Mouse (Mus musculus): ENCODE measurements at regions not wholly inside any gene's neighbourhood (a gene's known extent, or its start where the extent isn't known, plus 50 kb on each side); places are given as distances from the start of the nearest gene placed in this dataset.
"Not testable (repeated sequence)": the region's sequence is repeated elsewhere in the genome, so short reads cannot be mapped to it uniquely, and the experiment has no call there.

- H3K36me3 ChIP-seq: no peaks in the 10 kb centered on the region
- no peak overlapping the region for H3K4me3 ChIP-seq (replicated peaks)
- no peaks in the 10 kb centered on the region for H3K27me3 ChIP-seq
- H3K9ac ChIP-seq (replicated peaks): no peak overlapping the region
- H3K4me1 ChIP-seq (replicated peaks): no peaks in the 10 kb centered on the region
- H3K27ac ChIP-seq: no peak overlapping the region
- no peak overlapping the region for H3K4me2 ChIP-seq
- no peaks in the 10 kb centered on the region for H3K9me3 ChIP-seq
- WGBS: 63% methylated on average over 3 of the region's 3 CpGs
- no peak for ATAC-seq (ENCODE audit: insufficient number of reproducible peaks, insufficient read depth, low FRiP score, low TSS enrichment, low read depth)
These were observed 188.8 kb upstream of the Dmac1 start for GRCm38 (mm10) chr4:75466880-75467327.

GRCm38 (mm10) chr4:75463579-75463978, 185.5 kb upstream of the Dmac1 start:
- no peak overlapping the region for H3K9ac ChIP-seq (replicated peaks)
- no peaks in the 10 kb centered on the region for H3K27me3 ChIP-seq
- H3K4me2 ChIP-seq: no peak overlapping the region
- H3K4me1 ChIP-seq (replicated peaks): no peaks in the 10 kb centered on the region
- no peak for ATAC-seq (ENCODE audit: insufficient number of reproducible peaks, insufficient read depth, low FRiP score, low TSS enrichment, low read depth)
- 95% methylated on average over 5 of the region's 5 CpGs for WGBS
- no peaks in the 10 kb centered on the region for H3K9me3 ChIP-seq
- no peak overlapping the region for H3K4me3 ChIP-seq (replicated peaks)
- H3K27ac ChIP-seq: no peak overlapping the region
- H3K36me3 ChIP-seq: no peaks in the 10 kb centered on the region

- Histone ChIP-seq H3K4me1 (replicated peaks) (no peaks in the 10 kb centered on the region), H3K9me3 (no peaks in the 10 kb centered on the region), H3K36me3 (no peaks in the 10 kb centered on the region), H3K4me2 (no peak overlapping the region), H3K9ac (replicated peaks) (no peak overlapping the region), H3K4me3 (replicated peaks) (no peak overlapping the region), H3K27ac (no peak overlapping the region), H3K27me3 (no peaks in the 10 kb centered on the region)
- ATAC-seq (ENCODE audit: insufficient number of reproducible peaks, insufficient read depth, low FRiP score, low TSS enrichment, low read depth): no peak
- WGBS: 86% methylated on average over 4 of the region's 4 CpGs
These were observed 171.4 kb upstream of the Dmac1 start for GRCm38 (mm10) chr4:75449478-75449877.

- no peaks in the 10 kb centered on the region for H3K4me1 ChIP-seq (replicated peaks)
- ATAC-seq (ENCODE audit: insufficient number of reproducible peaks, insufficient read depth, low FRiP score, low TSS enrichment, low read depth): no peak
- H3K27me3 ChIP-seq: no peaks in the 10 kb centered on the region
- H3K9ac ChIP-seq (replicated peaks): no peak overlapping the region
- no peak overlapping the region for H3K4me3 ChIP-seq (replicated peaks)
- no peaks in the 10 kb centered on the region for H3K36me3 ChIP-seq
- H3K4me2 ChIP-seq: no peak overlapping the region
- H3K9me3 ChIP-seq: no peaks in the 10 kb centered on the region
- H3K27ac ChIP-seq: no peak overlapping the region
These were observed 145.2 kb upstream of the Dmac1 start for GRCm38 (mm10) chr4:75423296-75423695.

- not testable (repeated sequence) for H3K36me3 ChIP-seq; H3K27ac ChIP-seq; H3K4me3 ChIP-seq (replicated peaks); ATAC-seq (ENCODE audit: insufficient number of reproducible peaks, insufficient read depth, low FRiP score, low TSS enrichment, low read depth); H3K9ac ChIP-seq (replicated peaks); H3K4me2 ChIP-seq; H3K4me1 ChIP-seq (replicated peaks); H3K27me3 ChIP-seq
- H3K9me3 ChIP-seq: peaks cover 11% of the 10 kb centered on the region
- WGBS: 89% methylated on average over 3 of the region's 3 CpGs
These were observed 122.6 kb upstream of the Dmac1 start for GRCm38 (mm10) chr4:75400754-75401153.

GRCm38 (mm10) chr4:75394992-75395391, 116.9 kb upstream of the Dmac1 start:
- no peak for ATAC-seq (ENCODE audit: insufficient number of reproducible peaks, insufficient read depth, low FRiP score, low TSS enrichment, low read depth)
- H3K9me3 ChIP-seq: no peaks in the 10 kb centered on the region

GRCm38 (mm10) chr4:75394264-75394663, 116.2 kb upstream of the Dmac1 start:
- 71% methylated on average over 2 of the region's 2 CpGs for WGBS
- Histone ChIP-seq H3K27ac (no peak overlapping the region), H3K4me1 (replicated peaks) (no peaks in the 10 kb centered on the region), H3K9me3 (no peaks in the 10 kb centered on the region), H3K36me3 (no peaks in the 10 kb centered on the region), H3K9ac (replicated peaks) (no peak overlapping the region), H3K27me3 (no peaks in the 10 kb centered on the region), H3K4me3 (replicated peaks) (no peak overlapping the region), H3K4me2 (no peak overlapping the region)
- ATAC-seq (ENCODE audit: insufficient number of reproducible peaks, insufficient read depth, low FRiP score, low TSS enrichment, low read depth): no peak

More at GRCm38 (mm10) chr4:75394992-75395391, 116.9 kb upstream of the Dmac1 start:
- H3K27ac ChIP-seq: no peak overlapping the region
- no peak overlapping the region for H3K4me3 ChIP-seq (replicated peaks)
- H3K4me1 ChIP-seq (replicated peaks): no peaks in the 10 kb centered on the region
- no peaks in the 10 kb centered on the region for H3K27me3 ChIP-seq
- H3K4me2 ChIP-seq: no peak overlapping the region
- no peak overlapping the region for H3K9ac ChIP-seq (replicated peaks)
- no peaks in the 10 kb centered on the region for H3K36me3 ChIP-seq

- ATAC-seq (ENCODE audit: insufficient number of reproducible peaks, insufficient read depth, low FRiP score, low TSS enrichment, low read depth): no peak
- H3K9ac ChIP-seq (replicated peaks): no peak overlapping the region
- H3K4me3 ChIP-seq (replicated peaks): no peak overlapping the region
- no peak overlapping the region for H3K27ac ChIP-seq
- no peaks in the 10 kb centered on the region for H3K4me1 ChIP-seq (replicated peaks)
- no peaks in the 10 kb centered on the region for H3K36me3 ChIP-seq
- H3K9me3 ChIP-seq: no peaks in the 10 kb centered on the region
- WGBS: 49% methylated on average over 3 of the region's 3 CpGs
- H3K27me3 ChIP-seq: no peaks in the 10 kb centered on the region
- no peak overlapping the region for H3K4me2 ChIP-seq
These were observed 108.3 kb upstream of the Dmac1 start for GRCm38 (mm10) chr4:75386271-75386938.

GRCm38 (mm10) chr4:75359496-75359895, 81.4 kb upstream of the Dmac1 start:
- H3K36me3 ChIP-seq: no peaks in the 10 kb centered on the region
- ATAC-seq (ENCODE audit: insufficient number of reproducible peaks, insufficient read depth, low FRiP score, low TSS enrichment, low read depth): no peak
- no peak overlapping the region for H3K27ac ChIP-seq
- H3K4me3 ChIP-seq (replicated peaks): no peak overlapping the region
- no peaks in the 10 kb centered on the region for H3K9me3 ChIP-seq
- WGBS: 98% methylated on average over 2 of the region's 2 CpGs
- H3K9ac ChIP-seq (replicated peaks): no peak overlapping the region
- no peaks in the 10 kb centered on the region for H3K27me3 ChIP-seq
- no peaks in the 10 kb centered on the region for H3K4me1 ChIP-seq (replicated peaks)
- no peak overlapping the region for H3K4me2 ChIP-seq

- ATAC-seq (ENCODE audit: insufficient number of reproducible peaks, insufficient read depth, low FRiP score, low TSS enrichment, low read depth): no peak
- Histone ChIP-seq H3K4me3 (replicated peaks) (no peak overlapping the region), H3K27ac (no peak overlapping the region), H3K9ac (replicated peaks) (no peak overlapping the region), H3K27me3 (no peaks in the 10 kb centered on the region), H3K4me1 (replicated peaks) (no peaks in the 10 kb centered on the region), H3K9me3 (no peaks in the 10 kb centered on the region), H3K4me2 (no peak overlapping the region), H3K36me3 (no peaks in the 10 kb centered on the region)
- 95% methylated on average over 8 of the region's 9 CpGs for WGBS
These were observed 77.5 kb upstream of the Dmac1 start for GRCm38 (mm10) chr4:75355621-75356020.

- Histone ChIP-seq H3K9me3 (no peaks in the 10 kb centered on the region), H3K27me3 (no peaks in the 10 kb centered on the region), H3K36me3 (no peaks in the 10 kb centered on the region), H3K4me1 (replicated peaks) (no peaks in the 10 kb centered on the region), H3K4me3 (replicated peaks) (no peak overlapping the region), H3K9ac (replicated peaks) (no peak overlapping the region), H3K27ac (no peak overlapping the region), H3K4me2 (no peak overlapping the region)
- no peak for ATAC-seq (ENCODE audit: insufficient number of reproducible peaks, insufficient read depth, low FRiP score, low TSS enrichment, low read depth)
- 89% methylated on average over 2 of the region's 2 CpGs for WGBS
These were observed 56.4 kb upstream of the Dmac1 start for GRCm38 (mm10) chr4:75334496-75334895.

- Histone ChIP-seq H3K4me2 (no peak overlapping the region), H3K4me1 (replicated peaks) (0 out of 2 replicates have a peak, but pooled peaks cover 2% of the 10 kb centered on the region), H3K36me3 (no peaks in the 10 kb centered on the region), H3K27ac (no peak overlapping the region), H3K4me3 (replicated peaks) (no peak overlapping the region), H3K9me3 (no peaks in the 10 kb centered on the region), H3K9ac (replicated peaks) (no peak overlapping the region), H3K27me3 (no peaks in the 10 kb centered on the region)
- 51% methylated on average over 5 of the region's 5 CpGs for WGBS
- ATAC-seq (ENCODE audit: insufficient number of reproducible peaks, insufficient read depth, low FRiP score, low TSS enrichment, low read depth): no peak
These were observed 54.7 kb upstream of the Dmac1 start for GRCm38 (mm10) chr4:75332791-75333190.

All from limb, embryonic 12.5 days (tissue).